Mouse (Mus musculus) gastrocnemius, postnatal 10 days (tissue): ENCODE results near the gene Mmp15. TPM values are rescaled to one million over a fixed set of nuclear protein-coding genes. Genes with fewer than 3 reads are reported as not detected.

Experiments used
- DNase-seq: peaks from one replicate; pipeline ENCODE4 v3.0.0; 2021; ENCODE audit warnings: mixed read lengths
- long read RNA-seq, 2 experiments: library from polyadenylated mRNA; stranded (forward); transcript quantifications; one replicate each; pipeline ENCODE4 v2.0.0; 2021
- total RNA-seq, 2 experiments: library from RNA; stranded (reverse); gene quantifications; 2 replicates each; pipeline ENCODE4 v1.2.3; 2021

Mmp15 gene
- 10 to 100 TPM; 37.5 to 44.2 TPM for total RNA-seq
- long read RNA-seq, experiment 1, full-length matches to known transcripts: 78 of 126 reads
- long read RNA-seq, experiment 1, partial matches to known transcripts: 45 of 126 reads
- long read RNA-seq, experiment 1, other reads (novel, unspliced or antisense): 3 of 126 reads
- long read RNA-seq, experiment 2, full-length matches to known transcripts: 55 of 91 reads
- long read RNA-seq, experiment 2, partial matches to known transcripts: 15 of 91 reads
- long read RNA-seq, experiment 2, other reads (novel, unspliced or antisense): 21 of 91 reads

DNA sequence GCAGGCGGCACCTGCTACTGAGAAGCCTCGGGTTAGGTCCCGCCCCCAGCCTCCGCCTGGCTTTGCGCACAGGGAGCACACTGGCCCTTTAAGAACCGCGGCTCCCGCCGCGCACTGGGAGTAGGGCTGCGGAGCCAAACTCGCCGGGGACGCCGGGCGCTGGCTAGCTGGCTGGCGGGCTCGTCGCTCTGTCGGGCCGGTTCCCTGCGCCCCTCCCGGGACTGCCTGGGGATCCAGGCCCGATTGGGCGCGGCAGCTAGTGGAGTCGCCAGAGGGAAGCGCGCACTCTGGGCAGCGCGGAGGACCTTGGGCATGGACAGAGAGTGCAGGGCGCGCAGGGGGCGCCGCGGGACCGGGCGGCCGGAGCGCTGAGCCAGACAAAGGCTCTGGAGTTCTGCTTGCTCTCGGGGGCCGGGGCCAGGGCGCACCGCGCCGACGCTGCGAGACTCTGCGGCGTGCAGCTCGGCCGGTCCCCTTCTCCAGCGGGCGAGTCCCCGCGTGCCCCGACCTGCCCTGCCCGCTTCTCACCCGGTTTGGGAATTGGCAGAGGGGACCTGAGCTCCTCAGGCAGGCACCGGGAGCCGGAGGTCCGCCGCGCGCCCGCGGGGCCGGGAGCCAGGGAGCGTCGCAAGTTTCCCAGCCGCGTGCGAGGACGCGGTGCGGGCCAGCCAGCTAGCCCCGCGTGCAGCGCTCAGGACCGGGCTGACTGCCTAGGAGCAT is at the start of gene Mmp15:
TSS of gene Mmp15 (plus strand) at position 118 of the 720 bp plus-strand sequence.
- peak; percentile 77 for DNase-seq

DNA sequence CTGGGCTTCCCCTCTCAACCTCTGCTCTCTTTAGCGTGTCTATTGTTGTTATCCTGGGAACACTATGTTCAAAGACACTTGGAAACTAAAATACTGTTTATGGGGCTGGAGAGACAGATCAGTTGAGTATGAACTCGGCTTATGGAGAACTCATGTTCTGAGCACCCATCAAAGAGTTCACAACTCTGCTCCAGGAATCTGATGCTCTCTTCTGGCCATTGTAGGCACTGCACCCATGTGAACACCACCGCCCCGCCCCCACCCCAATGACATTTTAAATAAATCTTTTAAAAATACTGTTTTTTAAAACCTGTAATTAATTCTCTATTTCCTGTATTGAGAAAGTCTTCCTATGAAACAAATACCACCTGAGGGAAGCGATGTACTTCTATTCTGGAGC is 49.7 kb upstream of the Mmp15 start:
- DNase-seq: no peak

DNA sequence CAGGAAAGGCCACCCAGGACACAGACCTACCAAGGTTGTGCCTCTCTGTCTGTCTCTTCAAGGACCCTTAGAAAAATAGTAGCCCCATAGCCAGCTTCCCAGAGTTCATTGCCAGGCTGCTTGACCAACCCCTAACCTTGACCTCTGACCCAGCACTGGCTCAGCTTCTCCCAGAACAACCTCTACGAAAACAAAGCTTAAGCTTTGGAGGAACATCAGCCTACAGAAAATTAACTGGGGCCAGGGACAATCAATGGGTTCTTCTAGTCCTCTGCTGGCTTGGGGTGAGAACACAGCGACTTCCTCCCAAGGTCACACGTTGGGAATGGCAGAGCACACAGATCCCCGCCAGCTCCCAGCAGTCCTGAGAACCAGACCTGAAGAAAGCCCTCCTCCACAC is 46.5 kb upstream of the Mmp15 start:
- no peak for DNase-seq

- no peak for DNase-seq
These were observed 45.6 kb upstream of the Mmp15 start, which contains the start of gene Cngb1 for GRCm38 (mm10) chr8:95306431-95306830. Gene Cngb1 (minus strand): TSS chr8:95306585.

- DNase-seq: no peak
These were observed 41.6 kb upstream of the Mmp15 start, which contains the start of gene Tepp for GRCm38 (mm10) chr8:95310342-95310970. Gene Tepp (plus strand): TSS chr8:95310566.

DNA sequence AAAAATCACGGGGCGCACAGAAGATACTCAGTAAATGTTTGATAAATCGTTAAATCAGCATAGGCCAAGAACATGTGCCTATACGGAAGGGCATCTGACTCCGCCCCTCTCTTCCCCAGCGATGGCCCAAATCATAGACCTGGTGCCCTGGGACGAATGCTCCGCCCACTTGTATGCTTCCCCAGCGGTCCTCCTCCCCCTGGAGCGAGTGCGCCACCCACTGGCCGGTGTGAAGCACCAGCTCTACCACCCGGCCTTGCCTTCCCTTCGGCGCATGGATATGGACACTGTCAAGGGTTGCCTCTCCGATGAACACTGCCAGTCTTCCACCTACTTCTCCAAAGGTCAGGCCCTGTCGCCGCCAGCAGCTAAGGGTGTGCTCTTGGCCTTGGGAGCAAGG is 39.2 kb upstream of the Mmp15 start:
- peak; percentile 36 for DNase-seq

DNA sequence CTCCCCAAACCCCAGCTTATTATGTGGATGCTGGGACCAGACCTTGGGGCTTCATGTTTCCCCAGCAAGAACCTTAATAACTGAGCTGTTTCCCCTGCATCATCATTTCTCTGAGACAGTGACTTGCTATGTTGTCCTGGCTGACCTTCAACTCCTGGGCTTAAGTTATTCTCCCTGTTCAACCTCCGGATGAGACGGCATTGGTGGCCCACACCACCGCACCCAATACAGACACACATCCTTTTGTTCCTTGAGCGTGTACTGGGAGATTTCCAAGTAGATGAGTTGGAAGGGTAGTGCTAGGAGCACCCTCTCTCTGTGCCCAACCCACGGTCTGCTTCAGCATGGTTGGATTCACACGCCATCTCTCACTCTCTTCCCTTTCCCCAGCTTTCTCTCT is 38.2 kb upstream of the Mmp15 start:
- no peak for DNase-seq

DNA sequence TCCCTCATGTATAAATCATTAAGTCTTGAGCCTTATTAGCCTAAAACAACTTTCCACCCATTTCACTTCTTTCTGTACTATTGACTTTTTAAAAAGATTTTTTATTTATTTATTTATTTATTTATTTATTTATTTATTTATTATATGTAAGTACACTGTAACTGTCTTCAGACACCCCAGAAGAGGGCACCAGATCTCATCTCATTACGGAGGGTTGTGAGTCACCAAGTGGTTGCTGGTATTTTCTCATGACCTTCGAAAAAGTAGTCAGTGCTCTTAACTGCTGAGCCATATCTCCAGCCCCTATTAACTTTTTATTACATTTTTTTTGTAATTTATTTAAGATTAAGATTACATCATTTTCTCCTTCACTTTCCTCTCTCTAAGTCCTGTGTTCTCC is 37.4 kb upstream of the Mmp15 start:
- no peak for DNase-seq

GRCm38 (mm10) chr8:95315350-95315749 is 36.7 kb upstream of the Mmp15 start:
- DNase-seq: no peak

DNA sequence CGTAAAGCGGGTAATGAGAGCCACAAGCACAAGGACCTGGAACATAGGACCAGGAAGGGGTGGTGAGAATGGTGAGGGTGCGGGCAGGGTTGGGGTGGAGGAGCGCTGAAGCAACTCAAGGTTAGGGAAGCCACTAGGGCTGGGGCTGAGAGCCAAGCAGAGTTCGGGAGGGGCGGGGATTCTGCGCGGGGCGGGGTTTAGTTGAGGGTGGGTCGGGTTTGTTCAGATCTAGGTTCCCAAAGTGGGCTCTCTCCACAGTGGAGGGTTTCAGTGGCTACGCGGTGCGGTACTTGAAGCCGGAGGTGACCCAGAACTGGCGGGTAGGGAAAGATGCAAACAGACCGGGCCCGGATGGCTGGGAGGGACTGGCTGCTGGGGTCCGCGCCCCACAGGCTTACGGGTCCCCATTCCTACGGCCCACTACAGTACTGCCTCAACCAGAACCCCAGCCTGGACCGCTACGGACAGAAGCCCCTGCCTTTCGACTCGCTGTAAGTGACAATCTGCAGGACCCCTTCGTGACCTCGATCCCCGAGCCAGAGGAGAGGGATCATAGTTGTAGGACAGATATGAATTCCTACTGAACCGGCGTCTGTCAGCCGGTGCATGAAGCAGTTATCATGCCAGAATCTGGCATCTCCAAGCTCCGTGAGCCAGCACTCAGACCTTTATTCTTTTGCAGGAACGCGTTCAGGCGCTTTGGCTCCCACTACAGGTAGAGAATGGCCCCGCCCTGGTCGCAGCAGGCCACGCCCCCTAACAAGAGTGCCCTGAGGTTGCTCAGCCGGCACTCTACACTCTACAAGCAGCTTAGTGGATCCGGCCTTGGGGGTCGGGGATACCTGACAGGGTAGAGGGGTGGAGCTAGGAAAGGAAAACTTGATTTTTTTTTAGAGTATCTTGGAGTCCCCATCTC is 31.6 kb upstream of the Mmp15 start:
- DNase-seq: peak; percentile 30

GRCm38 (mm10) chr8:95323201-95323600 is 28.9 kb upstream of the Mmp15 start:
- no peak for DNase-seq

DNA sequence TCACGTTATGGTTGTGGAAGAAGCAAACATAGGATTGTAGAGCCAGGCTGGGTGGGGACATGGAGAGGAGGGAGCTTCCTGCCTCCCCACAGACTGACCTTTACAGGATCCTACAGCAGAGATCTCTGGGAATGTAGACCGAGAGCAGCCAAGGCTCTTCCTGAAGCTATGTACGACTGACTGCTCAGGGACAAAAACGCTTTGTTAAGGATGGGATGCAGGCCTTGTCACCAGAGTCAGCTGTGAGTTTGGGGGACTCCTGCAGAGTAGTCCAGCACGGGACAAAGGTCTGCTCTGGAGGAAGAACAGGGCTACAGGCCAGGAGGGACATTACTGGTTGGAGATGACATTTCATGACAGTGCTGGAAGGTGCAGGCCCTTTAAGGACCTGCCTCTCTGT is 27.4 kb upstream of the Mmp15 start:
- DNase-seq: no peak

DNA sequence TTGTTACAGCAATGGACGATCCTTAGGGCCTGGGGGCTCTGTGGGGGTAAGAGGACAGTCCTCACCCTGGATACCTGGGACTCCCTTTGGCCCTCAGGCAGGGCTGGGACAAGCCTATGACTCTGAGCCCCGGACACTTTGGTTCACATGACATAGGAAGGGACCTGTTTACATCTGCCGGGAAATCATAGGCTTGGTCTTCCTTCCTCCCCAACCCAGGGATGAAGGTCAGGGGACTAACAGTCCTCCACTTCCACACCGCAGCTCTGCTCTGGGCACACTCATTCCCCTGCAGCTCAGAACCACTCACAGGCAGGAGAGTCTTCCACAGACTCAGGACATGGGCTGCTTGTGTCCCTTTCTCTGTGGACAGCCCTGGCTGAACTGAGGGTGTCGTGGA is 25.2 kb upstream of the Mmp15 start:
- no peak for DNase-seq

DNA sequence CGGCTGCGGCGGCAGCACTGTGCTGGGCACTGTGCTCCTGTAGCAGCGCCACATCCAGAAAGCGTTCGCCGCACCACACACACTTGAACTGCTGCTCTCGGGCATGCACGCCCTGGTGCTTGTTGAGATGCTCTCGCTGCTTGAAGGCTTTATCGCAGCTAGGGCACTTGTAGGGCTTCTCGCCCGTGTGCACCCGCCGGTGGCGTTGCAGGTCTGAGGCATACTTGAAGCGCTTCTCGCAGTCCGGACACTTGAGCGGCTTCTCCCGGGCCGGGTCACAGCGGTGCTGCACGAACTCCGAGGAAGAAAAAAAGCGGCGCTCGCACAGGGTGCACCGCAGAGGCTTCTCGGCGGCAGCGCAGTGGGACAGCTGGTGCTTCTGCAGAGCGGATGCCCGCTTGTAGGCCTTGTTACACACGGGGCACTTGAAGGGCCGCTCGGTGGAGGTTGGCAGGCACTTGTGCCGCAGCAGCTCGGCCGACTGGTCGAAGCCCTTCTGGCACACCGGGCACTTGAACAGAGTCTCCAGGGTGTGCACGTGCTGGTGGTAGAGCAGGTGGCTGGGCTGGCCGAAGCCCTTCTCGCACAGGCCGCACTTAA is 24.1 kb upstream of the Mmp15 start:
- DNase-seq: no peak

GRCm38 (mm10) chr8:95330367-95330766 is 21.7 kb upstream of the Mmp15 start:
- no peak for DNase-seq

- peak; percentile 73 for DNase-seq
These were observed 20.8 kb upstream of the Mmp15 start for GRCm38 (mm10) chr8:95331156-95331719.

- DNase-seq: peak; percentile 98
These were observed 20.2 kb upstream of the Mmp15 start, which contains the start of the genes Zfp319 and Usb1 for GRCm38 (mm10) chr8:95331720-95332436. Gene Zfp319 (minus strand): TSS chr8:95331950. Gene Usb1 (plus strand): TSS chr8:95332284.

GRCm38 (mm10) chr8:95332437-95333199 is 19.4 kb upstream of the Mmp15 start:
- DNase-seq: no peak

- no peak for DNase-seq
These were observed 16.4 kb upstream of the Mmp15 start for GRCm38 (mm10) chr8:95335706-95336105.

DNA sequence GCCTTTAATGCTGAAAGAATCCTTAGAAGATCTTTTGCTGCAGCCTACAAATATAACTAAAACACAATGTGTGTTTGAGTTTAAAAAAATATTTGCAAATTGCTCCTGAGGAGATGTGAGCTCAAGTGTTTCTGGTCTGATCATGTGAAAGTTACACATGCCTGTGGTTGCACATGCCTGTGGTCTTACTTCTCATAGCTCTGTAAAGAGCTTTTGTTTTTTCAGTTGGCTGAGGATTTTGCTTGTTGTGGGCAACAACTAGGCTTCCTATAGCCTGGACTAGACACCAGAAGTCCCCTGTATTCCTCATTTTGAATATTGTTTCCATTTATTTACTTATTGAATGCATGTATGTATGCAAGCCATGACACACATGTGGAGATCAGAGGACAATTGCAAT is 15.7 kb upstream of the Mmp15 start:
- no peak for DNase-seq
